Mouse (Mus musculus): ENCODE measurements around the gene Osbpl8. TPM values are rescaled to one million over a fixed set of nuclear protein-coding genes. Genes with fewer than 3 reads are reported as not detected.

Gene Osbpl8
- total and polyA plus RNA-seq, 2 experiments from 2014 or later: 15.8 to 36.3 TPM

DNA sequence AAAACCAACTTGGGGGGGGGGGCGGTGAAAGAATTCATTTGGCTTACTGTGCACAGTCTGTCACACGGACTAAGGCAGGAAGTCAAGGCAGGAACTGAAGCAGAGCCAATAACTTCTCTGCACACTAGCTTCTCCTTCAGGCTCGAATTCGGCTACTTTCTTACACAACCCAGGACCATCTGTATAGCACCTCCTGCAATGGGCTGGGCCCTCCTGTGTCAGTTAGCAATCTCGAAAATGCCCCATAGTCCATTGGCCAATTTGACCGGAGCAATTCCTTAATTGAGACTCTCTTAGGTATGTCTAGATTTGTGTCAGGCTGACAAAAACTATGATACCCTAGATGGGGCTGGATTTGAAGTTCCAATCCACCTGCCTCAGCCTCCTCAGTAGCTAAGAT, 3.2 kb upstream of the Osbpl8 start:
- H3K4me2 ChIP-seq (ENCODE audit: low read depth, low read length): no peak overlapping the region
- no peak overlapping the region for H3K4me3 ChIP-seq (ENCODE audit: low read length)
- H3K9me3 ChIP-seq (ENCODE audit: low read length): no peaks in the 10 kb centered on the region
- 87% methylated on average over 6 of the region's 6 CpGs for WGBS
- no peak for ATAC-seq
- no peak for TF ChIP-seq CTCF (IDR thresholded peaks at IDR 0.05; ENCODE audit: low read depth)
- H3K27ac ChIP-seq: no peak overlapping the region
- DNase-seq (ENCODE audit: low spot score): no peak
- H3K36me3 ChIP-seq (ENCODE audit: insufficient read depth, low read length): no peaks in the 10 kb centered on the region
- no peaks in the 10 kb centered on the region for H3K27me3 ChIP-seq (ENCODE audit: insufficient read depth, low read length)
- no peak overlapping the region for H3K9ac ChIP-seq (replicated peaks; ENCODE audit: low read length)
- peaks cover 3% of the 10 kb centered on the region; the same call in 1 of the 2 replicates for H3K4me1 ChIP-seq (ENCODE audit: insufficient read depth, low read length)

GRCm38 (mm10) chr10:111163025-111163424, 1.5 kb upstream of the Osbpl8 start:
- TF ChIP-seq CTCF (IDR thresholded peaks at IDR 0.05; ENCODE audit: low read depth): no peak
- Histone ChIP-seq H3K4me3 (ENCODE audit: low read length) (no peak overlapping the region), H3K27ac (0 out of 2 replicates have a peak overlapping the region, but pooled peaks have one; percentile 94), H3K9ac (replicated peaks; ENCODE audit: low read length) (no peak overlapping the region), H3K9me3 (ENCODE audit: low read length) (no peaks in the 10 kb centered on the region), H3K4me1 (ENCODE audit: insufficient read depth, low read length) (peaks cover 3% of the 10 kb centered on the region; the same call in 1 of the 2 replicates), H3K4me2 (ENCODE audit: low read depth, low read length) (no peak overlapping the region), H3K36me3 (ENCODE audit: insufficient read depth, low read length) (no peaks in the 10 kb centered on the region), H3K27me3 (ENCODE audit: insufficient read depth, low read length) (no peaks in the 10 kb centered on the region)
- DNase-seq (ENCODE audit: low spot score): no peak
- no peak for ATAC-seq
- WGBS: 74% methylated on average over 3 of the region's 3 CpGs

GRCm38 (mm10) chr10:111163601-111164240, 831 bp upstream of the Osbpl8 start:
- 23% methylated on average over 9 of the region's 9 CpGs for WGBS
- no peak for ATAC-seq
- H3K4me3 ChIP-seq (ENCODE audit: low read length): peak overlapping the region; percentile 91

DNA sequence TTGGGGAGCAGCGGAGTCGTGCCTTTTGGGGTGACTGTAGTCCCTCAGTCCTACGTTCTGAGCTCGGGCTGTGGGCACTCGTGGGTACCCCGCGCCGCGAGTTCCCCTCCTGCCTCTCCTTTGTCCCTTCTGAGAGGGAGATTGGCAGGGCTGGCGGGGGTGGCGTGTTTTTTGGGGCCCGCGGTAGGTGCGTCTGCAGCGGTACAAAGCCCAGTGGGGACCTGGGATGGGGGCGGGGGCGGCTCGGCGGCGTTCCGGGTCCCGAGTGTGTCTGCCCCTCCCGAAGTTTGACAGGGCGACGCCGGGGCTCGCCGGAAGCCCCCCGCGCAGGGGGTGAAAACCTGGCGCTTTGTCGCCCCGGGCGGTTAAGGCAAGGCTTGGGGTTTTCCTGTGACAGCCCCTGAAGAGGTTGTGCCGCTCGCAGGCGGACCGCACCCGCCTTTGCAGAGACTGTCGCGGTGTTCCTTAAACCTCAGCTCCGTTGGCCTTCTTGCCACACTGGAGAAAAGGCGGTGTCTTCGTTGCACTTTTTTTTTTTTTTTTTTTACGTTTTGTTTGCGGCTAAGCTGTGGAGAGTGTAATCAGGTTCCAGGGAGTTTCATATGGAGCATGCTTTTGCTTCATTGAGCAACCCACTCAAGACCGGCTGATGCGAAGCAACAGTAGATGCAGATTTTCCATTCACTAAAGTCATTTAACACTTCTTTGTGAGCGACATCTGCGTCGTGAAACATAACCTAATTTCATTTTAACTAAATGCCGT, 848 bp downstream of the Osbpl8 start:
- WGBS: 1% methylated on average over 52 of the region's 52 CpGs

More at GRCm38 (mm10) chr10:111163601-111164240, 831 bp upstream of the Osbpl8 start:
- no peak for TF ChIP-seq CTCF (IDR thresholded peaks at IDR 0.05; ENCODE audit: low read depth)
- H3K4me2 ChIP-seq (ENCODE audit: low read depth, low read length): peak overlapping the region; percentile 66
- H3K36me3 ChIP-seq (ENCODE audit: insufficient read depth, low read length): no peaks in the 10 kb centered on the region
- peak overlapping the region; percentile 94 for H3K27ac ChIP-seq
- peak; percentile 9 for DNase-seq (ENCODE audit: low spot score)
- peaks cover 3% of the 10 kb centered on the region; the same call in 1 of the 2 replicates for H3K4me1 ChIP-seq (ENCODE audit: insufficient read depth, low read length)
- H3K9ac ChIP-seq (replicated peaks; ENCODE audit: low read length): peak overlapping the region; percentile 93
- no peaks in the 10 kb centered on the region for H3K9me3 ChIP-seq (ENCODE audit: low read length)
- no peaks in the 10 kb centered on the region for H3K27me3 ChIP-seq (ENCODE audit: insufficient read depth, low read length)

DNA sequence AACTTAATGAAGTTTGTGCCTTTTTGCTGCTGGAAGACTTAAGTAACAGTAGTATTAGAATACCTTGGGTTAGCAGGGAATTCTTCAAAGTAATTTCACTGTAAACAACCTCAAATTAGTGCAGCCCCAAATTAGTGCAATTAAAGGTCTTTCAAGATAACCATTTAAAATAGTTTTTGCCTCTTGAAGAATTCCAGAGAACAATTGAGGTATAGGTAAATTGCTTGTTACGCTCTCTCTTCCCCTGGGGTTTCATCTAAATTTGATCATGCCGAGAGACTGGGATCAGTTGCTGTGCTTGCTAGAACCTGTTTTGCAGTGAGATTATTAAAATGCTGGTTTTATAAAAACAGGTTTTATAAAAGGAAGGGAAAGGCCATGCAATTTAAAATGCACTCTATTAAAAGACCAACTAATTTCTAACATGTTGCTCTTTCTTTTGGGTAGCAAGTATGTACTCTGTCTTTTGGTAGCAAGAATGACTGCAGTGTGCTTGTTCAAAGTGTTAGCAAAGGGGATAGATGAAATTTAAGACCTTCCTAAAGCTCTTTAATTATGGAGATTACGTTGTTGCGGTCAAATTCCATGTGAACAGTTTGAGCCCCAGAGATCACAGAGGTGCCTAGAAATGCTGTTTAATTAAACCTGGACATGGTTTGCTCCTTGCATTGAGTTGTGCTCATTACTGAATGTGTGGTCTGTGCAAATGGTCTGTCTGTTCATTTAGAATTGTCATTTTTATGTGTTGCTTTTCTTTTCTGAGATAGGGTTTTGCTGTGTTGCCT, 1.7 kb downstream of the Osbpl8 start:
- peak overlapping the region; percentile 91 for H3K4me3 ChIP-seq (ENCODE audit: low read length)
- no peaks in the 10 kb centered on the region for H3K36me3 ChIP-seq (ENCODE audit: insufficient read depth, low read length)
- H3K9ac ChIP-seq (replicated peaks; ENCODE audit: low read length): no peak overlapping the region; the same call in 1 of the 2 replicates
- ATAC-seq (no peak), DNase-seq (ENCODE audit: low spot score) (no peak)
- peaks cover 3% of the 10 kb centered on the region; the same call in 1 of the 2 replicates for H3K4me1 ChIP-seq (ENCODE audit: insufficient read depth, low read length)
- WGBS: 44% methylated on average over 4 of the region's 4 CpGs
- peak overlapping the region; percentile 66 for H3K4me2 ChIP-seq (ENCODE audit: low read depth, low read length)
- H3K27ac ChIP-seq: no peak overlapping the region
- no peak for TF ChIP-seq CTCF (IDR thresholded peaks at IDR 0.05; ENCODE audit: low read depth)
- no peaks in the 10 kb centered on the region for H3K9me3 ChIP-seq (ENCODE audit: low read length)
- H3K27me3 ChIP-seq (ENCODE audit: insufficient read depth, low read length): no peaks in the 10 kb centered on the region

More for the DNA sequence above, 848 bp downstream of the Osbpl8 start:
- peaks cover 3% of the 10 kb centered on the region; the same call in 1 of the 2 replicates for H3K4me1 ChIP-seq (ENCODE audit: insufficient read depth, low read length)
- no peaks in the 10 kb centered on the region for H3K9me3 ChIP-seq (ENCODE audit: low read length)
- ATAC-seq (peak; percentile 10), DNase-seq (ENCODE audit: low spot score) (peak; percentile 64)
- H3K27me3 ChIP-seq (ENCODE audit: insufficient read depth, low read length): no peaks in the 10 kb centered on the region
- H3K27ac ChIP-seq: peak overlapping the region; percentile 94
- peak overlapping the region; percentile 93 for H3K9ac ChIP-seq (replicated peaks; ENCODE audit: low read length)
- TF ChIP-seq CTCF (IDR thresholded peaks at IDR 0.05; ENCODE audit: low read depth): no peak
- H3K4me2 ChIP-seq (ENCODE audit: low read depth, low read length): peak overlapping the region; percentile 66
- peak overlapping the region; percentile 91 for H3K4me3 ChIP-seq (ENCODE audit: low read length)
- no peaks in the 10 kb centered on the region for H3K36me3 ChIP-seq (ENCODE audit: insufficient read depth, low read length)

DNA sequence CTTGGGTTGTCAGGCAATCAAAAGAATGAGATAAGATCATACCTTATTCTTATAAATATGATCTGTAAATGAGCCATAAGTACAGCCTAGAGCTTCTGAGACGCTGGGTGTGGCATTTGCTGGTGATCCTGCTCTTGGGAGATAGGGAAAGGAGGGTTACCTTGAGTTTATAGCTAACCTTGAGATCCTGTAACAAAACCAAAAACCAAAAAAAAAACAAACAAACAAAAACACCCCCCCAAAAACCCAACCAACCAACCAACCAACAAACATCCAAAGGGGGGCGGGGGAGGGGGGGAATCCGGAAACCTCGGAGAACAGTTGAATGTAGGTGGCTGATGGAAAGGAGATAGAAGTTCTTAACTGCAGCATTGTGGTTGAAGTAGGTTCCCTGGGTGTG, 2.9 kb downstream of the Osbpl8 start:
- no peaks in the 10 kb centered on the region for H3K27me3 ChIP-seq (ENCODE audit: insufficient read depth, low read length)
- WGBS: 96% methylated on average over 4 of the region's 4 CpGs
- H3K4me1 ChIP-seq (ENCODE audit: insufficient read depth, low read length): peaks cover 3% of the 10 kb centered on the region; the same call in 1 of the 2 replicates

More for the DNA sequence above, 2.9 kb downstream of the Osbpl8 start:
- Histone ChIP-seq H3K36me3 (ENCODE audit: insufficient read depth, low read length) (no peaks in the 10 kb centered on the region), H3K4me3 (ENCODE audit: low read length) (no peak overlapping the region), H3K27ac (no peak overlapping the region), H3K4me2 (ENCODE audit: low read depth, low read length) (no peak overlapping the region), H3K9ac (replicated peaks; ENCODE audit: low read length) (no peak overlapping the region), H3K9me3 (ENCODE audit: low read length) (no peaks in the 10 kb centered on the region)
- no peak for DNase-seq (ENCODE audit: low spot score)
- no peak for ATAC-seq
- TF ChIP-seq CTCF (IDR thresholded peaks at IDR 0.05; ENCODE audit: low read depth): no peak
